Comparison of ENCODE assay signal across 11 mouse cellular contexts in genomic region chr7:78643667-78644066, GRCm38 (mm10).
DNase-seq lines count a peak whose midpoint lies in the region; ATAC-seq and TF ChIP-seq lines count a peak whose summit lies in the region.
"Had no signal": no experiment of that assay in that cellular context is flagged by ENCODE, and none has a peak within 500 bp of the region (broad histone marks: within the 10 kb centered on the region; RNA-seq: fewer than 3 reads in every experiment).

No protein-coding gene starts in this region.

- no peak overlapping the region for H3K4me3 ChIP-seq in layer of hippocampus, adult 2 months
- H3K4me3 ChIP-seq: heart, embryonic 15.5 days; liver, embryonic 15.5 days; neural tube, embryonic 13.5 days had no signal

- TF ChIP-seq CTCF in layer of hippocampus, adult 2 months (conservative IDR thresholded peaks at IDR 0.05): peak; percentile 73

- H3K27ac ChIP-seq in layer of hippocampus, adult 2 months: no peak overlapping the region
- H3K27ac ChIP-seq: heart, embryonic 15.5 days; liver, embryonic 15.5 days; neural tube, embryonic 13.5 days had no signal

- no peak for DNase-seq in layer of hippocampus, adult 2 months (ENCODE audit: low spot score in 2 of 2)
- no peak for DNase-seq in layer of hippocampus, postnatal 14 days (ENCODE audit: low spot score in 2 of 2)
- peak; percentile 29 for DNase-seq in NIH3T3 (ENCODE audit: low read depth)
- no peak for DNase-seq in frontal cortex, postnatal 10 days (ENCODE audit: low spot score in 2 of 2)
- DNase-seq: kidney, postnatal 25 days had no signal

- ATAC-seq in CD4-positive, CD25-positive, alpha-beta regulatory T cell, adult 4 months: peak; percentile 63
- peak; percentile 75 for ATAC-seq in megakaryocyte-erythroid progenitor cell, adult 5-6 weeks (replicated peaks; ENCODE audit: low FRiP score, low TSS enrichment, poor library complexity, severe bottlenecking)
- ATAC-seq in erythroblast, adult 5-6 weeks (replicated peaks; ENCODE audit: low FRiP score, poor library complexity, severe bottlenecking): no peak
